Mouse (Mus musculus): ENCODE measurements at regions not wholly inside any gene's neighbourhood (a gene's known extent, or its start where the extent isn't known, plus 50 kb on each side); places are given as distances from the start of the nearest gene placed in this dataset.

DNA sequence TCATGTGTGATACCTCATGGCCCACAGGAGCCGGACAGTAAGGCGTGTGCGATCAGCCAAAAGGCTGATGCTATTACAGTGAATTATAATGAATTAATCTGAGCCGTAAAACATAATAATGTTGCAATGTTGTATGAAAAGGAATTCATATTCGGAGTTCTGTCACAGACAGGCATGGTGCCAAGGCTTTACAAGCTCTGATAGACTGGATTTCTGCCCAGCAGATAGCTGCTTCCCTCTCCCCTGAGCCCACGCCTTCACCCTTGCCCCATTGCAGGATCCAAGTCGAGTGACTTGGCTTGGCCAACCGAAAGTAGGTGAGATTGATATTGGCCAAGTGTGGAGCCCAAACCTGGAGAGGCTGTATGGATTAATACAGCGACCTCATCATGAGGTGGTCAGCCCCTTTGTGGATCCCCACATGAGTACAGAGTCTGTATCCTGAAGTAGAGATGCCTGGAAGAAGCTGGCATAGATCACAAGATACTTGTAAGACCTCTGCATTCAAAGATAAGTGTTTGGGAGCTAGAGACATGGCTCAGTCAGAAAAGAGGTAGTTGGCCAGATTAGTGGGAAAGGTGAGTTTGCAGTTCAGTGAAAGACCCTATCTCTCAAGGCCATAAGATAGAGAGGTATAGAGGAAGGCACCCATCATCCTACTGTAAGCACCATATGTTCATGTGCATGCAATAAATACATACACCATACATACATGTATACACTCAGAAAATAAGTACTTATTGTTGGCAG lies 73.7 kb downstream of the Chst1 start:
- no peak for TF ChIP-seq POLR2A (IDR thresholded peaks at IDR 0.05; ENCODE audit: borderline replicate concordance, extremely low read depth, insufficient read depth, insufficient read length)

DNA sequence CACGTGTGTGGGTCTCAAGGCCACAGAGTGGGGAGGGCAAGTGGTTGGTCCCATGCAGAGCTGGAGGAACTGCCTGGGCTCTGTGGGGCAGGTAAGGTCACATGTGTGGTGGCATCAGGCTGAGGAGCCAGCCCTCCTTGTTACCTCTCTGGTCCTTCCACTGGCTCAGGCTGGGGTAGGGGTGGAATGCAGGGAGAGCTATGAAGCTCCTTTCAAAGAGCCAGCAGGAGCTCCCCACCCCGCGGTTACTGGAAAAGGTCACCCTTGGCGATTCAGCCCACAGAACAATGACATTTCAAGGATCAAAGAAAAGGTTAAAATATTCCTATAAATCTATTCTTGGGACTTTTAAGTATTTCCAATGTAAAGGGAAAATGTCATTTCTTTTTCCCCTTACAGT lies 74.4 kb downstream of the Chst1 start:
- whole genome bisulfite sequencing: 24% methylated on average over 4 of the region's 4 CpGs
- no peak for ATAC-seq (ENCODE audit: low FRiP score, low read depth)

More for the DNA sequence above, 73.7 kb downstream of the Chst1 start:
- Histone ChIP-seq H3K9ac (ENCODE audit: low read depth, low read length, severe bottlenecking) (no peak overlapping the region), H3K27ac (replicated peaks; ENCODE audit: low read depth, low read length) (no peak overlapping the region), H3K9me3 (ENCODE audit: control insufficient read depth, low read length) (no peaks in the 10 kb centered on the region), H3K4me3 (replicated peaks; ENCODE audit: low read length) (no peak overlapping the region), H3K4me1 (ENCODE audit: control insufficient read depth, insufficient read depth, low read length) (no peaks in the 10 kb centered on the region), H3K4me2 (replicated peaks; ENCODE audit: low read depth, low read length, severe bottlenecking) (no peak overlapping the region), H3K27me3 (ENCODE audit: control insufficient read depth, insufficient read depth, low read length) (no peaks in the 10 kb centered on the region), H3K36me3 (ENCODE audit: control insufficient read depth, insufficient read depth, low read length) (no peaks in the 10 kb centered on the region)
- DNase-seq (ENCODE audit: low spot score) (no peak), ATAC-seq (ENCODE audit: low FRiP score, low read depth) (no peak)
- 82% methylated on average over 9 of the region's 9 CpGs for WGBS

DNA sequence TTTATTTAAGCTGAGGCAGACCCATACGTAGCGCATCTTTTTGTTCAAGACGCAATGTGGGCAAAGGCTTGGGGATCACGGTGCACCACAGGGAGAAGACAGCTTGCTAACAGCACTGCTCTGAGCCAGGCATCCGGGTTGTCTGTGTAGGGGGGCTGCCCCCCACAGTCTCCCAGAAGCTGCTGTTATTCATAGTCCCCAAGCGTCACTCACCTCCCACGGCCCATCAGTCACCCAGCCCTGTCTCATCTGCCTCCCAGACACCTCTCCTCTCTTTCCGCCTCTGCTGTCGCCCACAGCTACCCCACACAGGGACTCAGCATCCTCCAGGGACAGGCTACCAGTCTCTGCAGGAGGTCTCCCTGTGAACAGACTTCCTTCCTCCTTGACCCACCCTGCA lies 75.7 kb downstream of the Chst1 start:
- Histone ChIP-seq H3K4me1 (ENCODE audit: control insufficient read depth, insufficient read depth, low read length) (no peaks in the 10 kb centered on the region), H3K27ac (replicated peaks; ENCODE audit: low read depth, low read length) (no peak overlapping the region), H3K4me2 (replicated peaks; ENCODE audit: low read depth, low read length, severe bottlenecking) (no peak overlapping the region), H3K36me3 (ENCODE audit: control insufficient read depth, insufficient read depth, low read length) (no peaks in the 10 kb centered on the region), H3K4me3 (replicated peaks; ENCODE audit: low read length) (no peak overlapping the region), H3K27me3 (ENCODE audit: control insufficient read depth, insufficient read depth, low read length) (no peaks in the 10 kb centered on the region), H3K9ac (ENCODE audit: low read depth, low read length, severe bottlenecking) (no peak overlapping the region), H3K9me3 (ENCODE audit: control insufficient read depth, low read length) (no peaks in the 10 kb centered on the region)
- no peak for TF ChIP-seq POLR2A (IDR thresholded peaks at IDR 0.05; ENCODE audit: borderline replicate concordance, extremely low read depth, insufficient read depth, insufficient read length)
- WGBS: 45% methylated on average over 9 of the region's 9 CpGs
- ATAC-seq (ENCODE audit: low FRiP score, low read depth) (no peak), DNase-seq (ENCODE audit: low spot score) (no peak)

More for the DNA sequence above, 74.4 kb downstream of the Chst1 start:
- Histone ChIP-seq H3K27me3 (ENCODE audit: control insufficient read depth, insufficient read depth, low read length) (no peaks in the 10 kb centered on the region), H3K27ac (replicated peaks; ENCODE audit: low read depth, low read length) (no peak overlapping the region), H3K4me1 (ENCODE audit: control insufficient read depth, insufficient read depth, low read length) (no peaks in the 10 kb centered on the region), H3K36me3 (ENCODE audit: control insufficient read depth, insufficient read depth, low read length) (no peaks in the 10 kb centered on the region), H3K4me3 (replicated peaks; ENCODE audit: low read length) (no peak overlapping the region), H3K9me3 (ENCODE audit: control insufficient read depth, low read length) (no peaks in the 10 kb centered on the region), H3K4me2 (replicated peaks; ENCODE audit: low read depth, low read length, severe bottlenecking) (no peak overlapping the region), H3K9ac (ENCODE audit: low read depth, low read length, severe bottlenecking) (no peak overlapping the region)
- no peak for DNase-seq (ENCODE audit: low spot score)
- no peak for TF ChIP-seq POLR2A (IDR thresholded peaks at IDR 0.05; ENCODE audit: borderline replicate concordance, extremely low read depth, insufficient read depth, insufficient read length)

DNA sequence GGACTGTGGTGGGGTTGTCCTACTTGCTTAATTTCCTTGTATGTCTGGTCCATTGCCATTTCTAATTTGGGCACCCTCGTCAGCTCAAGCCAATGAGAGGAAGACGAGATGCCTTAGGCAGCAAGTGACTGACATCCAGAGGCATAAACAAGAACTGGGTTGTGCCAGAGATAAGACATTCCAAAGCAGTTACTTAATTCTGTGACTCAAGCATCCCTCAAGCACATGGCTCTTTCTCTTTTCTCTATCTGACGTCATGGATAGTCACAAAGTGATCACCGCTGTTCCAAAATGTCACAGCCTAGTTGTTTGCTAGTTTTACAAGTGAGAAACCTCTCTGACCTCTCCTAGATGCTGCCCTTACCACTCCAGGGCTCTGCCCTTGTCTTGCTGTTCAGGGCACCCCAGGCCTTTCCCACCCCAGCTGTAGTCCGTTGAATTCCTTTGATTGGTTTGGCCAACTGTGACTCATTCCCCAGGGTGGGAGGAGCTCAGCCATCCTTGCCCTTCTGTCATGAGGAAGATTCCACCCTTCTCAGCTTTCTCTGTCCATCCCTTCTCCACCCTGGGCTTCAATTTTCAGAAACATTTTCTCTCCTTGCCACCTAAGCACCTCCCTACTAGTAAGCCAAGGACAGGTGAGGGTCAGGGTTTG lies 78.9 kb downstream of the Chst1 start:
- Histone ChIP-seq H3K36me3 (ENCODE audit: control insufficient read depth, insufficient read depth, low read length) (no peaks in the 10 kb centered on the region), H3K27me3 (ENCODE audit: control insufficient read depth, insufficient read depth, low read length) (no peaks in the 10 kb centered on the region), H3K4me3 (replicated peaks; ENCODE audit: low read length) (no peak overlapping the region), H3K4me1 (ENCODE audit: control insufficient read depth, insufficient read depth, low read length) (no peaks in the 10 kb centered on the region), H3K27ac (replicated peaks; ENCODE audit: low read depth, low read length) (no peak overlapping the region), H3K9ac (ENCODE audit: low read depth, low read length, severe bottlenecking) (no peak overlapping the region), H3K9me3 (ENCODE audit: control insufficient read depth, low read length) (no peaks in the 10 kb centered on the region), H3K4me2 (replicated peaks; ENCODE audit: low read depth, low read length, severe bottlenecking) (no peak overlapping the region)
- 67% methylated on average over 5 of the region's 5 CpGs for WGBS
- DNase-seq (ENCODE audit: low spot score) (no peak), ATAC-seq (ENCODE audit: low FRiP score, low read depth) (no peak)
- TF ChIP-seq POLR2A (IDR thresholded peaks at IDR 0.05; ENCODE audit: borderline replicate concordance, extremely low read depth, insufficient read depth, insufficient read length): no peak

DNA sequence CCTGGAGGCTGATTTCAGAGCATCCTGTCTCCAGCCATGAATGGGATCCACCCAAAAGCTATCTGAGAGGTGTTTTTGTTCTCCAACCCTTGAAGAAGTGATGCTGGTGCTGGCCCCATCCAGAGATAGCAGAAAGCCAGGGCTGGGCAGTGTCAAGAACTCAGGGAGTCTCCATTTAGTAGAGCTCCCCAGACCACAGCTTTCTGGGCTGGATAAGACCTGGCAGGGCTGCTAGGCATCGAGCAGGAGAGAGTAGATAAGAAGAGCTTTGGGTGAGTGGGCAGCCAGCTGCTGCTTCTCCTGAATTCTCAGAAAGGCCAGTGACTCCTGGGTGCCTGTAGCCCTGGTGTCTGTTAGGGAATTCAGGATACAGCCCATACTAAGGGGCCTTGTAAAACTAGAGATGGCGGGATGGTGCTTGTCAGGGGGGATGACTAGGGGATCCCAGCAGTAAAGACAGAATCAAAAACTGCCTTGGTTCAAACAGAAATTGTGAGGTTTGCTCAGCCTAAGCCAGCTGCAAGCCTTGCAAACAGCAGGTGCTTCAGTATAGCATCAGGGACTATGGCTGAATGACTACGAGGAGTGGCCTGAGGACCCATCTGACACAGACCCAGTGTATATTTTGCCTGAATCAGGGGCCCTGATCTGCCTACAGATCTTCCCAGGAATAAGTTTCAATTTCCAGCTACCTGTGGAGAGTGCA lies 79.6 kb downstream of the Chst1 start:
- H3K27ac ChIP-seq (replicated peaks; ENCODE audit: low read depth, low read length): no peak overlapping the region
- no peak for ATAC-seq (ENCODE audit: low FRiP score, low read depth)
- 75% methylated on average over 3 of the region's 3 CpGs for WGBS
- no peaks in the 10 kb centered on the region for H3K27me3 ChIP-seq (ENCODE audit: control insufficient read depth, insufficient read depth, low read length)
- H3K36me3 ChIP-seq (ENCODE audit: control insufficient read depth, insufficient read depth, low read length): no peaks in the 10 kb centered on the region
- TF ChIP-seq POLR2A (IDR thresholded peaks at IDR 0.05; ENCODE audit: borderline replicate concordance, extremely low read depth, insufficient read depth, insufficient read length): no peak
- H3K9me3 ChIP-seq (ENCODE audit: control insufficient read depth, low read length): no peaks in the 10 kb centered on the region
- H3K4me1 ChIP-seq (ENCODE audit: control insufficient read depth, insufficient read depth, low read length): no peaks in the 10 kb centered on the region
- no peak for DNase-seq (ENCODE audit: low spot score)
- no peak overlapping the region for H3K9ac ChIP-seq (ENCODE audit: low read depth, low read length, severe bottlenecking)
- no peak overlapping the region for H3K4me3 ChIP-seq (replicated peaks; ENCODE audit: low read length)
- H3K4me2 ChIP-seq (replicated peaks; ENCODE audit: low read depth, low read length, severe bottlenecking): no peak overlapping the region
